Mouse (Mus musculus) gastrocnemius, adult 8-10 months (tissue): ENCODE results near the gene Tcf3. TPM values are rescaled to one million over a fixed set of nuclear protein-coding genes. Genes with fewer than 3 reads are reported as not detected.

Experiments
- DNase-seq, 2 experiments: peaks; one replicate each; pipeline ENCODE4 v3.0.0; 2022; ENCODE audit warnings: low spot score in 2 of 2
- total RNA-seq, 4 experiments: library from RNA; stranded (reverse); gene quantifications; 2 replicates each; pipeline ENCODE4 v1.2.4; 2022

Gene Tcf3
- total RNA-seq, 4 experiments from 2014 or later = 9.9 to 13.1 (median 10.8) TPM

DNA sequence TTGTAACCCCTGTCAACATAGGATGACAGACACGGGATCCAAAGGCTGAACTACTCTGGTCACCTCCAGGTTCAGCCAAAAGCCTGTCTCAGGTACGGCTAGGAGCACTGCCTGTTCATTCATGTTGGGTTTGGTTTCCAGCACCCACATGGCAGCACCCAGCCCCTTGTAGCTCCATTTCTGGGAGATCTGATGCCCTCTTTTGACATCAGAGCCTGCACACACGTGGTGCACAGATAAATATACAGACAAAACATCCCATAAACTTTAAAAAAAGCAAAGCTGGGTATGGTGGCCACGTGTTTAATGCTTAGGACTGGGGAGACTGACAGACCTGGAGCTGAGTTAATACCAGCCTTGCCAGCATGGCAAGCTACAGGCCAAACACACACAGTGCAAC, 25.5 kb downstream of the Tcf3 start:
- no peak for DNase-seq

DNA sequence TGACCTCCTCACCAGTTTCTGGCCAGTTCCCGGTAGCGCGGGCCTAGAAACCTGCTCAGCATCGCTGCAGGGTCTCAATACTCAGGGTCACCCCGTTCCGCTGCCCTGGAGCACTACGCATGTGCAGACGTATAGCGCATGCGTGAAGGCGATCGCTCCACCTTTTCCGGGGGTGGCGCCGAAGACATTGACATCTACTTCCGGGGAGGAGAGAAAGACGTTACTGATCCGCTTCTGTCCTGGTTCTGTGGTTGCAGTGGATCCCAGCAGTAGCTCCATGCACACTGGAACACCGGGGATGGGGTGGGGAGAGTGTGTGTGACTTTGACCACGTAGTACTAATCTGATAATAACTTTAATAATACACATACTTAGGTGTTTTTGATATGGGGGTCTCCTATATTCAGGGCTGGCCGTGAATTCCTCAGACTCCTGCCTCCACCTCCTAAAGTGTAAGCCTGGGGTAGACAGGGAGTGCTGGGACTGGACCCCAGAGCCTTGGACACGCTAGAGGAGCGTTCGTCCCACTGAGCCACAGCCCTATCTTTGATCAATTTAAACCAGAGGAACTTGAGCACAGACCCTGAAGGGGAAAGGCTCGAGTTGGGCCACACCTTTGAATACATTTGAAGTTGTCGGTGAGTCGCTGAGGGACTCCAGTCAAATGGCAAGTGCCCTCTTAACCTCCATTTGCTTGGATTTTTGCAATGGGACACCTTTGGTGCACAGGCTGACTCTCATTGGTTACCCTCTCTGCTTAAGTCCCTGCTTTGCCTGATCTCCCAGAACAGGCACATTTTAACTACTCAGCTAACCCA, 26.6 kb downstream of the Tcf3 start, which contains the start of gene Uqcr11:
TSS of gene Uqcr11 (minus strand) at position 147 of the 818 bp plus-strand sequence.
- DNase-seq = peak; percentile 82 to 90

- no peak for DNase-seq
Measured at GRCm38 (mm10) chr10:80405481-80406173, 27.8 kb downstream of the Tcf3 start.

DNA sequence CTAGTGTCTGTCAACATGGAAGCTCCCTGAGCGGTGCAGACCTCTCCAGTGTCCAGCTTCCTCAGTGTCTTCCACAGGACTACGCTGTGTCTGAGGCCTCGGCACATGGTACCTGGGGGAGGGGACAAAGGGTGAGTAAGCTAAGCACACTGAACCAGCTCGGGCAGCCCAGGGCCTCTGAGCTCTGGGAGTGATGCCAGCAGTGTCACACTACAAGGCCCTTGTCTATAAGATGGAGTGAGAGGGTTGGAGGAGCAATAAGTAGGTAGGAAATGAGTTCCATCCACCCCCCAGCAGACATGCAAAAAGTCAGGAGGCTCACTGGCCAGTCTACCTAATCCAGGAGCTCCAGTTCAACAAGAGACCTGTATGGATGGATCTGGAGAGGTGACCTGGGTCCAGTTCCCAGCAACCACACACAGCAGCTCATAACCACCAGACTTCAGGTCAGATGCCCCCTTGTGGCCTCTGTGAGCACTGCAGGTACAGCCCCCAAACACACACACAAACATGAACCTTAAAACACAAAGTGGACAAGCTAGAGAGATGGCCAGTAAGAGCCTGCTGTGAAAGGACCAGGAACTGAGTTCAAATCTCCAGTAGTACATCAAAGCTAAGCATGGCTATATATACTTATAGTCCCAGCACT, 30.3 kb downstream of the Tcf3 start:
- no peak for DNase-seq

- DNase-seq = no peak
Measured at GRCm38 (mm10) chr10:80400704-80401161, 32.7 kb downstream of the Tcf3 start.

- no peak for DNase-seq
Measured at GRCm38 (mm10) chr10:80399973-80400703, 33.3 kb downstream of the Tcf3 start.

GRCm38 (mm10) chr10:80399191-80399972, 34.1 kb downstream of the Tcf3 start, which contains the start of gene Mbd3:
Gene Mbd3, minus strand, starts transcription at chr10:80399550.
- peak; percentile 100 for DNase-seq

DNA sequence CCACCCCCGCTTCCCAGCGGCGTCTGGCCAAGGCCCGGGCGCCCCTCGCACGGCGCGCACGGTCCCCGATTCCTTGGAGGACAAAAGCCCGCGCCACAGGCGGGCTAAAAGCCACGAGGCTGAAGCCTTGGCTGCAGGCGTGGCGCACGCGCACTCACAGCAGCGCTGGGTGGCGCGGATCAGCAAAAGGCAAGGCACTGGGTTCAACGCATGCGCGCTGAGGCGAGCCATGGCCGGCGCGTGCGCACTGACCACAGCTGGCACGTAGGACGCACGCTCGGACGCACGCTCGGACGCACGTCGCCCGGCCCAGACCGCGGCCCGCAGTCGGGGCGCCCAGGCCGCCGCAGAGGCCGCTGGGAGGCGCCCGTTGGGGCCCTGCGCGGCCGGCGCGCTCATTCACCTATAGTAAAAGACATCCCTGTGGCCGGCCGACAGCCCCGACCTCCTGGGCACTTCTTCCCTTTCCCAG, 34.7 kb downstream of the Tcf3 start:
- DNase-seq = peak; percentile 94 to 98

DNA sequence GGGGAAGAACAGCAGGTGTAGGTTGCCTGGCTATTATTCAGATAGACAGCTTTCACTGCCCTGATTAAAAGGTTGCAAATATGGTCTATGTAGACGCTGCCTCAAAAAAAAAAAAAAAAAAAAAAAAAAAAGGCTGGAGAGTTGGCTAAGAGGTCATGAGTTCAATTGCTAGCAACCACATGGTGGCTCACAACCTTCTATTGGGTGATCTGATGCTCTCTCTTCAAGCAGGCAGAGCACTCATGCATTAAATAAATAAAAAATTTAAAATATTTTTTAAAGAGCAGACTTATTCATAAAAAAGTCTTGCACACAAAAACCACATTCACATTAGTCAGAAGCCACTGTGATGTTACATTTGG, 35.3 kb downstream of the Tcf3 start:
- DNase-seq = no peak

DNA sequence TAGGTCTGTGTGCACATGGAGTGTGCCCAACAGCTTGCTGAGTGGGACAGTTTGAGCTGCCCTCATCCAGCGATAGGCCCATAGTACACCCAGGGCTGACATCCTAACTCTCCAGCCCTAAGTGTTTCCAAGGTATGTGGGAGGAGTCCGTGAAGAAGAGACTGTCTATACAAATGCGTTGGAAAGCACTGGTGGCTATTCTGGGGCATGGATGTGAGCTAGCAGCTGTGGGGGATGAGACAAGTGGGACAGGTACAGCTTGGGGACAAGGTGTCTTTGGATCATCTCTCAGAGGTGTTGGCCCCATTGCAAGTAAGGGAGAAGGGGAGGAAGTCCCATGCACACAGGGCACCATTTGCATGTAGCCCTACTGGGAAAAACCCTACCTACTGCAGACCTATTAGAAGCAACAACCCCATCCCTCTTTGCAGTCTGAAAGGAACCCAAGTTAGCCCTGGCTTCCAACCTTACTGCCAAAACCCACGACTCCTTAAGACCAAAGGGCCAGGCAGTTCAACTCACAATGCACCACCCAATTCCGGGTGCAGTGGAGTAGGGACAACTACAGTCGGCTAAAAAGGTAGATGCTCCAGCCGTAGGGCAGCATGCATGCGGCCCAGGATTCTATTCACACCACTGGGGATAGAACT, 35.8 kb downstream of the Tcf3 start:
- DNase-seq = no peak

GRCm38 (mm10) chr10:80396822-80397523, 36.5 kb downstream of the Tcf3 start:
- DNase-seq = no peak

GRCm38 (mm10) chr10:80395025-80395627, 38.3 kb downstream of the Tcf3 start:
- no peak for DNase-seq

DNA sequence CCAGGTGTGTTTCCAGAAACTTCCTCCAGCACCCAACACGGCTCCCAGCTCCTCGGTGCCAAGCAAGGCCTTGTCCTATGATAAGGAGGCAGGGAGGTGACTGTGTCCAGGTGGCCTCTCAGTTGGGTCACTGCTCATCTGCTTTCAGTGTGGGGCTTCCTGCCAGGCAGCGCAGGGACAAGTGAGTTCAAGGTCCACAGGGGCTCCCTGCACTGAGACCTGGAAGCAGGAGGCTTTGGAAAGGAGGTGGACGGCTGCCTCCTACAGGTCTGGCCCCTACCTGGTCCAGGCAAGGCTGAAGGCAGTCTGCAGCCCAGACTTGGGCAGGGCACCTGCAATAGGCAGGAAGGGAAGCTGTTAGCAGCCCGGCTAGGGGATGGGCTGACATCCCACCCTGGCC, 40.8 kb downstream of the Tcf3 start:
- DNase-seq = no peak

DNA sequence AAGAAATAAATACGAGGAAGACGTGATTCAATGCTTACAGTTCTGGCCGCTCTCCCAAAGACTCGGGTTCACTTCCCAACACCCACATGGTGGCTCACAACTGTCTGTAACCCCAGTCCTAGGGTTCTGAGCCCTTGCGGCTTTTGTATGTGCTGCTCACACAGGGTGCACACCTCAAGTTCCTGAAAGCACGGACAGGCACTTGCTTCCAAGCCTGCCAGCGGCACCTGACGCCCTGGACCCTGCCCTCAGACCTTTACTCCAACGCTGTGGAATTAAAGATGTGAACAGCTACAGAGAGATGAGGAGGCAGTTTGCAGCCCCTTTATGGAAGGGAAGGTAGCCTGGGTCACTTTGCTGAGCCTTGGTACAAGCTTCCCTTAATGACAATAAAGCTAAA, 42.8 kb downstream of the Tcf3 start:
- DNase-seq = no peak

DNA sequence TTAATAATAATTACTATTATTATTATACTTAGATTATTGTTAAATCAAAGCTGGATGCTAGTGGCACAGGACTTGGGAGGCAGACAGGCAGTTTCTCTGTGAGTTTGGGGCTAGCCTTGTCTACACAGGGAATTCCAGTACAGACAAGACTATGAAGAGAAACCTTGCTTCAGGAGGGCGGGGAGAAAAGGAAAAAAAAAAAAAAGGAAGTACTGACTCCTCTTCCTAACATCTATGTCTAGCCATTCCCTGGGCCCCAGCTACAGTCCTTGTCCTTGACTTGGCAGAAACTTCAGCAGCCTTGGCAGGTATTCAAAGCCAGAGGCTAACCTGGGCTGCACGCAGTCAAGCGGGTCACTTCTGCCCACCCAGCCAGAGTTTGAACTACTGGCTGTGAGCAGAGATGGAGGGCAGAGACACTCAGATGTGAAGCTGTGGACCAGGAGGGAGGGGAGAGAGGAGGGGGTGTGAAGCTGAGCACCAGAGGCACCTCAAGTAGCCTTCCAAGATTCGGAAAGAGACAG, 44.2 kb downstream of the Tcf3 start:
- DNase-seq = no peak

DNA sequence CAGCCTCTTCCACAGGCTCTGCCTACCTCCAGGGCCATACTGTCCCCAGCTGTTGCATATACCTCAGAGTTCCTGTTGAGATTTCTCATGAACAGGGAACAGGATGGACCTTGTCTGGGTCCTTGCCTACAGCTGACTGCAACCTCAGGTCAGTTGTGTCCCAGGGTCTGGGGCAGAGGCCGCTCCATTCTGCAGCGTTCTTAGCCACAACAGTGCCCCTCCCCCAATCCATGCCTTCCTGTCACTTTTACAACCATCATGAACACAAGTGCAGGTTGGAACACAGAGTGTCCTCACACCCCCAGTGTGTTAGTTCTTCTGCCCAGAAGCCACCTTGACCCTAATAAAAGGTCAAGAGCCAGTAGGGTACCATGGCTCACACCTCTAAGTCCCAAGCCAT, 44.7 kb downstream of the Tcf3 start:
- no peak for DNase-seq

DNA sequence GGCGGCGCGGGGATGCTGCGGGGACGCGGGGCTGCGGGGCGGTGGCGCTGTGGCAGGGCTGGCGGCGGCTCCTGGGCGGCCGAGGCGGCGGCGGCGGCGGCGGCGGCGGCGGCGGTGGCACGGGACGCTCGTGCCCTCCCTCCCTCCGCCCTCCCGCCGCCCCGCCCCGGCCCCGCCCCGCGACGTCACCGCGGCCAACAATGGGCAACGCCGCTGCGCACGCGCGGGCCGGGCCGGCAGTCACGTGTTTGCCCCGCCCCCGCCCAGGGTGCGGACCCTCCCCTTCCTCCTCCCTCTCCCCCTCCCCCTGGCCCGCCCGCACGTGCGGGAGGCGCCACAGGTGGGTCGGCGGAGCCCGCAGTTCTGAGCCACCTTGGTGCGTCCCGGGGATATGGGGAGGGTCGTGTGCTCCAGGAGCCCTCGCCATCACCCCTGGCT, 45.9 kb downstream of the Tcf3 start, which contains the start of gene Mex3d:
TSS of gene Mex3d (minus strand) at position 138 of the 438 bp plus-strand sequence.
- DNase-seq = peak; percentile 70 to 78

GRCm38 (mm10) chr10:80386735-80387471, 46.5 kb downstream of the Tcf3 start:
- no peak for DNase-seq
